Mouse (Mus musculus) heart, embryonic 14.5 days (tissue): ENCODE measurements around the gene Gas6. TPM values are rescaled to one million over a fixed set of nuclear protein-coding genes. Genes with fewer than 3 reads are reported as not detected.

Source experiments
- ATAC-seq: fragments of 200-750 bp; cut with Nextera tagmentation; 2 replicates; pipeline ENCODE4 v1.8.0; 2017; ENCODE audit warnings: low read depth, moderate TSS enrichment; ENCODE audit not compliant: insufficient number of reproducible peaks, insufficient read depth, low FRiP score
- H3K27ac ChIP-seq, 2 experiments: fragments of 200-500 bp in 1 of 2; fragments of 300-500 bp in 1 of 2; sonication (generic) in 1 of 2; replicated peaks in 1 of 2; 2 replicates each; pipeline ENCODE4 v1.5.1; 2012 to 2014; ENCODE audit warnings: low read depth in 2 of 2, low read length in 2 of 2, control low read depth in 1 of 2, mild to moderate bottlenecking in 1 of 2, mixed read lengths in 1 of 2; ENCODE audit not compliant: control insufficient read depth in 1 of 2, insufficient read depth in 1 of 2
- H3K27me3 ChIP-seq: fragments of 300-500 bp; sonication (generic); 2 replicates; pipeline ENCODE4 v1.6.1; 2014; ENCODE audit warnings: mild to moderate bottlenecking, low read length, control low read depth; ENCODE audit not compliant: control insufficient read depth, insufficient read depth
- H3K36me3 ChIP-seq: fragments of 300-500 bp; sonication (generic); 2 replicates; pipeline ENCODE4 v1.6.1; 2014; ENCODE audit warnings: mild to moderate bottlenecking, control low read depth, low read length, mixed read lengths; ENCODE audit not compliant: control insufficient read depth, insufficient read depth
- H3K4me1 ChIP-seq, 2 experiments: fragments of 200-500 bp in 1 of 2; fragments of 300-500 bp in 1 of 2; sonication (generic) in 1 of 2; 2 replicates each; pipeline ENCODE4 v1.6.1; 2012 to 2014; ENCODE audit warnings: low read length in 2 of 2, control low read depth in 1 of 2, mixed read lengths in 1 of 2; ENCODE audit not compliant: control insufficient read depth in 2 of 2, insufficient read depth in 2 of 2
- H3K4me2 ChIP-seq: fragments of 300-500 bp; sonication (generic); 2 replicates; pipeline ENCODE4 v1.6.1; 2014; ENCODE audit warnings: mild to moderate bottlenecking, low read length
- H3K4me3 ChIP-seq, 2 experiments: fragments of 200-500 bp in 1 of 2; fragments of 300-500 bp in 1 of 2; sonication (generic) in 1 of 2; 2 replicates each; pipeline ENCODE4 v1.5.1; 2012 to 2014; ENCODE audit warnings: low read length in 2 of 2, mild to moderate bottlenecking in 2 of 2, control low read depth in 1 of 2, low read depth in 1 of 2, moderate library complexity in 1 of 2; ENCODE audit not compliant: control insufficient read depth in 1 of 2, insufficient read depth in 1 of 2
- H3K9ac ChIP-seq: fragments of 300-500 bp; sonication (generic); 2 replicates; pipeline ENCODE4 v1.6.1; 2014; ENCODE audit warnings: mild to moderate bottlenecking, low read length
- H3K9me3 ChIP-seq: fragments of 300-500 bp; sonication (generic); 2 replicates; pipeline ENCODE4 v1.6.1; 2016; ENCODE audit warnings: low read length, control low read depth; ENCODE audit not compliant: control insufficient read depth
- WGBS: fragments of 180-500 bp; shearing (Covaris S2); extraction: QIAGEN DNeasy Blood & Tissue Kit; methylation state at CpG from one replicate; pipeline ENCODE4 v1.1.7; 2014; 5-methylcytosine and 5-hydroxymethylcytosine counted together
- polyA plus RNA-seq: library from polyadenylated mRNA; unstranded; fragments of >200 nt; fragmentation: Nextera tagmentation; extraction: Ambion mirVana; gene quantifications from 2 replicates; pipeline ENCODE4 v1.2.1, GENCODE M21; 2014

Gas6 gene
- polyA plus RNA-seq, 1 experiment from 2014 or later, result 123 TPM

GRCm38 (mm10) chr8:13437531-13437930, 56.8 kb downstream of the Gas6 start:
- Histone ChIP-seq H3K27ac (no peak overlapping the region), H3K4me2 (no peak overlapping the region), H3K9me3 (no peaks in the 10 kb centered on the region), H3K27me3 (peaks cover 34% of the 10 kb centered on the region), H3K9ac (no peak overlapping the region), H3K36me3 (no peaks in the 10 kb centered on the region), H3K4me1 (no peaks in the 10 kb centered on the region), H3K4me3 (no peak overlapping the region)
- ATAC-seq, result no peak
- WGBS, result 62% methylated on average over 2 of the region's 2 CpGs

GRCm38 (mm10) chr8:13436052-13436451, 58.2 kb downstream of the Gas6 start:
- Histone ChIP-seq H3K4me1 (no peaks in the 10 kb centered on the region), H3K27me3 (peaks cover 34% of the 10 kb centered on the region), H3K4me3 (no peak overlapping the region), H3K9ac (no peak overlapping the region), H3K4me2 (0 out of 2 replicates have a peak overlapping the region, but pooled peaks have one; percentile 0), H3K27ac (no peak overlapping the region), H3K36me3 (no peaks in the 10 kb centered on the region), H3K9me3 (no peaks in the 10 kb centered on the region)
- 10% methylated on average over 8 of the region's 8 CpGs for WGBS
- no peak for ATAC-seq

GRCm38 (mm10) chr8:13434889-13435288, 59.4 kb downstream of the Gas6 start, which contains the start of gene Tmem255b:
Tmem255b (plus strand) TSS chr8:13435189.
- Histone ChIP-seq H3K4me2 (0 out of 2 replicates have a peak within 1 kb of the TSS, but pooled peaks have one; percentile 0), H3K27me3 (peaks cover 34% of the 10 kb centered on the region), H3K4me1 (no peaks in the 10 kb centered on the region), H3K9ac (no peak within 1 kb of the TSS), H3K4me3 (no peak within 1 kb of the TSS), H3K9me3 (no peaks in the 10 kb centered on the region), H3K27ac (no peak within 1 kb of the TSS), H3K36me3 (no peaks in the 10 kb centered on the region)
- ATAC-seq, result no peak
- WGBS, result 24% methylated on average over 10 of the region's 10 CpGs

- no peak for ATAC-seq
- Histone ChIP-seq H3K9me3 (no peaks in the 10 kb centered on the region), H3K36me3 (no peaks in the 10 kb centered on the region), H3K4me3 (no peak overlapping the region), H3K27ac (no peak overlapping the region), H3K4me2 (no peak overlapping the region), H3K9ac (no peak overlapping the region), H3K27me3 (peaks cover 37% of the 10 kb centered on the region), H3K4me1 (no peaks in the 10 kb centered on the region)
- 52% methylated on average over 5 of the region's 5 CpGs for WGBS
Measured at GRCm38 (mm10) chr8:13433130-13433529, 61.2 kb downstream of the Gas6 start.

GRCm38 (mm10) chr8:13430866-13431265, 63.4 kb downstream of the Gas6 start:
- Histone ChIP-seq H3K36me3 (no peaks in the 10 kb centered on the region), H3K9me3 (no peaks in the 10 kb centered on the region), H3K27ac (no peak overlapping the region), H3K4me2 (no peak overlapping the region), H3K9ac (no peak overlapping the region), H3K4me1 (no peaks in the 10 kb centered on the region), H3K27me3 (peaks cover 21% of the 10 kb centered on the region), H3K4me3 (no peak overlapping the region)
- ATAC-seq, result no peak

GRCm38 (mm10) chr8:13430412-13430811, 63.9 kb downstream of the Gas6 start:
- H3K9me3 ChIP-seq, result no peaks in the 10 kb centered on the region
- no peak overlapping the region for H3K27ac ChIP-seq
- H3K27me3 ChIP-seq, result peaks cover 16% of the 10 kb centered on the region
- no peak for ATAC-seq
- no peak overlapping the region for H3K4me3 ChIP-seq
- no peak overlapping the region for H3K4me2 ChIP-seq
- H3K4me1 ChIP-seq, result no peaks in the 10 kb centered on the region
- no peak overlapping the region for H3K9ac ChIP-seq
- 78% methylated on average over 7 of the region's 7 CpGs for WGBS
- H3K36me3 ChIP-seq, result no peaks in the 10 kb centered on the region

GRCm38 (mm10) chr8:13428156-13428555, 66.1 kb downstream of the Gas6 start:
- ATAC-seq, result no peak
- no peak overlapping the region for H3K9ac ChIP-seq
- no peaks in the 10 kb centered on the region for H3K36me3 ChIP-seq
- no peaks in the 10 kb centered on the region for H3K9me3 ChIP-seq
- no peaks in the 10 kb centered on the region for H3K4me1 ChIP-seq
- peaks cover 3% of the 10 kb centered on the region; the same call in 1 of the 2 replicates for H3K27me3 ChIP-seq
- no peak overlapping the region for H3K4me2 ChIP-seq
- WGBS, result 75% methylated on average over 9 of the region's 9 CpGs
- no peak overlapping the region for H3K4me3 ChIP-seq
- H3K27ac ChIP-seq, result no peak overlapping the region

GRCm38 (mm10) chr8:13427351-13427750, 66.9 kb downstream of the Gas6 start:
- Histone ChIP-seq H3K27ac (no peak overlapping the region), H3K4me2 (no peak overlapping the region)

More at GRCm38 (mm10) chr8:13427351-13427750, 66.9 kb downstream of the Gas6 start:
- no peak for ATAC-seq
- 63% methylated on average over 6 of the region's 6 CpGs for WGBS
- Histone ChIP-seq H3K27me3 (peaks cover 3% of the 10 kb centered on the region; the same call in 1 of the 2 replicates), H3K36me3 (no peaks in the 10 kb centered on the region), H3K4me3 (no peak overlapping the region), H3K9ac (no peak overlapping the region), H3K9me3 (no peaks in the 10 kb centered on the region), H3K4me1 (no peaks in the 10 kb centered on the region)
